Mouse (Mus musculus) embryonic facial prominence, embryonic 13.5 days (tissue): ENCODE measurements around the gene Oxct2a. TPM values are rescaled to one million over a fixed set of nuclear protein-coding genes. Genes with fewer than 3 reads are reported as not detected.
"Not testable (repeated sequence)": the region's sequence is repeated elsewhere in the genome, so short reads cannot be mapped to it uniquely, and the experiment has no call there.

Source experiments
- ATAC-seq: fragments of 200-750 bp; cut with Nextera tagmentation; 2 replicates; pipeline ENCODE4 v1.8.0; 2017; ENCODE audit warnings: low read depth; ENCODE audit not compliant: insufficient number of reproducible peaks, insufficient read depth, low FRiP score, low TSS enrichment
- H3K27ac ChIP-seq: fragments of 300-500 bp; sonication (generic); 2 replicates; pipeline ENCODE4 v1.5.1; 2015; ENCODE audit warnings: moderate library complexity, mild to moderate bottlenecking, inconsistent platforms
- H3K27me3 ChIP-seq: fragments of 300-500 bp; sonication (generic); 2 replicates; pipeline ENCODE4 v1.6.1; 2015; ENCODE audit warnings: mild to moderate bottlenecking, inconsistent platforms
- H3K36me3 ChIP-seq: fragments of 300-500 bp; sonication (generic); 2 replicates; pipeline ENCODE4 v1.6.1; 2015; ENCODE audit warnings: mild to moderate bottlenecking, inconsistent platforms
- H3K4me1 ChIP-seq: fragments of 300-500 bp; sonication (generic); 2 replicates; pipeline ENCODE4 v1.6.1; 2015; ENCODE audit warnings: inconsistent platforms
- H3K4me2 ChIP-seq: fragments of 300-500 bp; sonication (generic); 2 replicates; pipeline ENCODE4 v1.6.1; 2015; ENCODE audit warnings: moderate library complexity, mild to moderate bottlenecking, inconsistent platforms
- H3K4me3 ChIP-seq: fragments of 300-500 bp; sonication (generic); 2 replicates; pipeline ENCODE4 v1.5.1; 2015; ENCODE audit warnings: mild to moderate bottlenecking, inconsistent platforms
- H3K9ac ChIP-seq: fragments of 300-500 bp; sonication (generic); 2 replicates; pipeline ENCODE4 v1.6.1; 2015; ENCODE audit warnings: mild to moderate bottlenecking, inconsistent platforms
- H3K9me3 ChIP-seq: fragments of 300-500 bp; sonication (generic); 2 replicates; pipeline ENCODE4 v1.6.1; 2016; ENCODE audit warnings: inconsistent platforms
- WGBS: fragments of 180-500 bp; shearing (Covaris S2); methylation state at CpG from one replicate; pipeline ENCODE4 v1.1.7; 2015; ENCODE audit warnings: mixed read lengths; 5-methylcytosine and 5-hydroxymethylcytosine counted together
- polyA plus RNA-seq: library from polyadenylated mRNA; unstranded; fragments of >200 nt; fragmentation: Nextera tagmentation; extraction: Ambion mirVana; gene quantifications from 2 replicates; pipeline ENCODE4 v1.2.1, GENCODE M21; 2015

Oxct2a gene
- polyA plus RNA-seq, 1 experiment from 2014 or later, result not detected

DNA sequence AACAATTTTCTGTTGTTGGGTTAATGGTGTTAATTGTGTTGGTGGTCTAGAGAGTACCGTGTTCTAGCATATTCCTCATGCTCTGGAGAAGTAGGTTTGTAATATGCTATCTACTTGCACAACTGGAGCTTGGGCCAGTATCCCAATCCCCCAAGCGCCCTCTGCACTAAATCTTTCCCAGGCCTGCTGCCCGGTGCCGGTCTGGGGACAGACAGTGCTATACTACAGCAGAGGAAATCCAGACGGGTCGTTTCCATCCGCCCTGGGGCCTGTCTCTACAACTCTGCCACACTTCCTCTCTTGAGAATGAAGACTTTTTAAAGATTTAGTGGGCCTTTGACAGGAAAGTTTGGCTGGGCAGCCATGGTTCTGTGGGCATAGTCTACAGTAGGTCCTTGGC, 30.4 kb downstream of the Oxct2a start:
- no peaks in the 10 kb centered on the region for H3K9me3 ChIP-seq
- H3K27me3 ChIP-seq, result no peaks in the 10 kb centered on the region
- no peak overlapping the region for H3K4me3 ChIP-seq
- no peak overlapping the region for H3K4me2 ChIP-seq
- no peak for ATAC-seq
- no peak overlapping the region for H3K9ac ChIP-seq
- no peak overlapping the region for H3K27ac ChIP-seq
- H3K36me3 ChIP-seq, result peaks cover 94% of the 10 kb centered on the region
- WGBS, result 76% methylated on average over 7 of the region's 7 CpGs
- H3K4me1 ChIP-seq, result no peaks in the 10 kb centered on the region

DNA sequence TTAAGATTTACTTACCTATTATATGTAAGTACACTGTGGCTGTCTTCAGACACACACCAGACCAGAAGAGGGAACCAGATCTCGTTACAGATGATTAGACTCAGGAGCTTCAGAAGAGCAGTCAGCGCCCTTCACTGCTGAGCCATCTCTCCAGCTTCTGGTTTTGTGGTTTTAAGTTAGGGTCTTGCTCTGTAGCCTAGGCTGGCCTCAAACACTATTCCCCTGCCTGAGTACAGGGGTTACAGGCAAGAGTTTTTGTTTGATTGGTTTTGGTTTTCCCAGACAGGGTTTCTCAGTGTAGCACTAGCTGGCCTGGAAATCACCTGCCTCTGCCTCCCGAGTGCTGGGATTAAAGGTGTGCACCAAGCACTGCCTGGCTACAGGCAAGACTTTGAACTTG, 31.0 kb downstream of the Oxct2a start:
- Histone ChIP-seq H3K27me3 (no peaks in the 10 kb centered on the region), H3K4me2 (no peak overlapping the region), H3K9me3 (no peaks in the 10 kb centered on the region), H3K9ac (no peak overlapping the region), H3K4me1 (peaks cover 4% of the 10 kb centered on the region; the same call in 1 of the 2 replicates), H3K27ac (no peak overlapping the region), H3K36me3 (peaks cover 95% of the 10 kb centered on the region), H3K4me3 (no peak overlapping the region)
- 77% methylated on average over 3 of the region's 3 CpGs for WGBS
- no peak for ATAC-seq

DNA sequence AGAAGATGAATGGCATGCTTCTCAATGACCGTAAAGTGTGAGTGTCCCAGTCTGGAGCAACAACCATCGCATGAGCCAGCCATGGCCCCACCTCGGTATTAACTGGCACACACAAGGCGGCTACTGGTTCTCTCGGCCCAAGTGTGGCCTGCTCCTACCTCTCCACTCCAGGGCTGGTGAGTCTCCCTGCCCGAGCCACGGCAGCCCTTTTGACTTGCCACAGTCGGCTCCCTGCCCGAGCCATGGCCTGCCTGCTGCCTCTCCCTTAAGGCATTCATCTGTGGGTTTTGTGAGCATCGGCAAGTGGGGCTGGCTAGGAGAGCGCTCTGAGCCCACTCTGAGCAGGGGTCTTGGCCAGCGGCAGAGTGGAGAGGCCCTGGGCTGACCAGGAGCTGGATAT, 34.4 kb downstream of the Oxct2a start:
- Histone ChIP-seq H3K4me1 (peaks cover 26% of the 10 kb centered on the region), H3K9ac (no peak overlapping the region), H3K27ac (no peak overlapping the region), H3K4me3 (no peak overlapping the region), H3K4me2 (no peak overlapping the region), H3K27me3 (no peaks in the 10 kb centered on the region), H3K9me3 (no peaks in the 10 kb centered on the region), H3K36me3 (peaks cover 85% of the 10 kb centered on the region)
- WGBS, result 79% methylated on average over 12 of the region's 12 CpGs
- ATAC-seq, result no peak

DNA sequence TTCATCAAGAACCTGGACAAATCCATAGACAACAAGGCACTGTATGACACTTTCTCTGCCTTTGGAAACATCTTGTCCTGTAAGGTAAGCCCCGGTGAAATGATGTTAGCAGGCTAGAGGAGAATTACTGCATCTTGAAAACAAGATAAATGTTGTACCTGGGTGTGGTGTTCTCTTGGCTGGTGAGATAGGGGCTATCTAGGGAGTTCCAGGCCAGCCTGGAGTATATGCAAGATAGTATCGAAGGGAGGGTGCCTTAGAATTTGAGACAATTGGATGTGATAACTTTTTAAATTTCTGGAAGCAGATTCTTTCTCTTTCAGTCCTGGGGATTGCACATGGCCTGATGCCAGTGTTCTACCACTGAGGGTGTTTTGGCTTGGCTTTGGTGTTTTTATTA, 36.6 kb downstream of the Oxct2a start:
- H3K4me1 ChIP-seq, result peaks cover 30% of the 10 kb centered on the region
- 90% methylated on average over 2 of the region's 2 CpGs for WGBS
- no peak for ATAC-seq
- peaks cover 62% of the 10 kb centered on the region for H3K36me3 ChIP-seq
- no peak overlapping the region for H3K4me3 ChIP-seq
- H3K27ac ChIP-seq, result no peak overlapping the region
- no peaks in the 10 kb centered on the region for H3K9me3 ChIP-seq
- no peak overlapping the region for H3K9ac ChIP-seq
- H3K4me2 ChIP-seq, result no peak overlapping the region
- no peaks in the 10 kb centered on the region for H3K27me3 ChIP-seq

DNA sequence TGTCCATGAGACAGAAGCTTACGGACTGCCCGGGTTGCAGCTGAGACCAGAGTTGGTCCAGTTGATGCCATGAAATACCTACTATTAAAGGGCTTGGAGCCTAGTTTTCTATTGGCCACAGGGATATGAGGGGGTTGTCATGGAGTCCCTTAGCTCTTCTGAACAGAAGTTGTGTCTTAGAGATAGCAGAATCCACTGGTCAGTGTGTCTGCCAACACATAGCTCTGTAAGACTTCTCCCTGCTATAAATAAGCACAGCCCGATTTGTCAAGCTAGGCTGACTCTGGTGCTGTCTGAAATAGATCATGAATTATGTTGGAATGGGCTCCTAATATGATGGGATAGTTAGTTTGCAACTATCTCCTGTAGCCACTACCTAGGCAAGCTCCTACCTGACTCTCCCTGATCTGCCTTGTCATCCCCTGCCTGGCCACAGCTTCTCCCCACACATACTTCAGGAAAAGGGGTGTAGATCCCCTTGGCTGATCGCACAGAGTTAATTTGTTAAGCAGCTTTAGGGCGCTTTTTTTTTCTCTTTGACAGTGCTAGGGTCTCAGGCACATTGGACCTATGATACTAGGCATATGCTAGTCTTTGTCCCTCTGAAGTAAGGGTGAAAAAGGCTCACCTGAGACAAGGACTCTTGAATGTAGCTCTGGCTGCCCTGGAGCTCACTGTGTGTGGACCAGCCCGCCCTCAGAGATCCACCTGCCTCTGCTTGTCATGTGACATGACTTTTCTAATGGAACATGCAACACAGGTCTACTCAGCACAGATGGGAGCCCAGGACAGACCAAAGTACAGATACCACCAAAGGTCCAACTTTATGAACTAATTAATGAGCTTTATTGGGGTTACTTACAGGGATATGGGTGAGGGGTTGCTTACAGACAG, 38.5 kb downstream of the Oxct2a start:
- H3K4me3 ChIP-seq, result peak overlapping the region; percentile 58
- ATAC-seq, result no peak
- no peaks in the 10 kb centered on the region for H3K9me3 ChIP-seq
- peaks cover 30% of the 10 kb centered on the region for H3K4me1 ChIP-seq
- no peak overlapping the region for H3K27ac ChIP-seq
- H3K36me3 ChIP-seq, result peaks cover 47% of the 10 kb centered on the region
- no peaks in the 10 kb centered on the region for H3K27me3 ChIP-seq
- WGBS, result 72% methylated on average over 6 of the region's 6 CpGs
- H3K4me2 ChIP-seq, result peak overlapping the region; percentile 90
- H3K9ac ChIP-seq, result peak overlapping the region; percentile 77

DNA sequence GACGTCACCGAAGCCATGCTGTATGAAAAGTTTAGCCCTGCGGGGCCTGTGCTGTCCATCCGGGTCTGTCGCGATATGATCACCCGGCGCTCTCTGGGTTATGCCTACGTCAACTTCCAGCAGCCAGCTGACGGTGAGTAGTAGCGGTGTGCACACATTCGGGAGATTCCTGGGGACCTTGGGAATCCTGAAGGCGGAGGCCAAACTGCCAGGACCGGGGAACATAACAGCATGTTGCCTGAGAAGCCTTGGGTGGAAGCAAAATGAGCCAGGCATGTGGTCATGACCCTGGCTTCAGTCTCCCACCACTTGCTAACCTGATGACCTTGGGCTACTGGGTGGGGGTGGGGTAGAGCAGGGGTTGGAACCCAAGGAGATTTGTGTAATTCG, 39.8 kb downstream of the Oxct2a start:
- WGBS, result under 1% methylated on average over 15 of the region's 15 CpGs
- not testable (repeated sequence) for H3K9me3 ChIP-seq, ATAC-seq, H3K27me3 ChIP-seq, H3K27ac ChIP-seq
- Histone ChIP-seq H3K4me3 (peak overlapping the region; percentile 58), H3K4me2 (peak overlapping the region; percentile 90), H3K4me1 (peaks cover 30% of the 10 kb centered on the region), H3K36me3 (peaks cover 34% of the 10 kb centered on the region), H3K9ac (peak overlapping the region; percentile 77)

DNA sequence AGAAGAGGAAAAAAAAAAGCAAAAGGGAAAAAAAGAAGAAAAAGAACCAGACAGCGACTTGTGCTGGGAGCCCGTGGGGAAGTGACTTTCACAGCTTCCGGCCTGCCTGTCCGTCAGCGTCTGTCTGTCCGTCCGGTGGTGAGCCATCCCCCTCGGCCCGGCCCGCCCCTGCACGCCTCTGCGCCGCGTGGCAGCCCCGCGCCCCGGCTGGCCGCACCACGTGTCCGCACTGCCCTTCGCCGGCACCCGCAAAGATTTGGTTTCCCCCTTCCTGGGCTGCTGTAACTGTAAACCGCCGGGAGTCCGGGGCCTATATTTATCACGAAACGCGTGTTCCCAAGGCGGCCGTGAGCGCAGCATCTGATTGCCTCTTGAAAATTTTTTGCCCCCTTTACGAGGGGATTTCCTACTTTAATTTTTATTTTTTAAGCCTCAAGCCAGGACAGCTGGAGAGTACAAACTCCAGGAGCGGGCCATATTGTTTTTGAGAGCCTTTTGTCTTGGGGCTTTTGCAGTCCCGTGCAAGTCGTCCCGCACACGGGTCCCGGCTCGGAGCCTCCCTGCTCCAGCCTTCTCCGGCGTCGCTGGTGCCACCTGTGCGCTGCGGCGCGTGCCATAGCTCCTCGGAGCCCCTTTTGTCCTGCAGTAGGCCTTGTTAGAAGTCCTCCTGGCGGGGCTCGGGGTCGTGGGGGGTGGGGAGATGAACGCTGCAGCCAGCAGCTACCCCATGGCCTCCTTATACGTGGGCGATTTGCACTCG, 40.3 kb downstream of the Oxct2a start:
- H3K9ac ChIP-seq, result peak overlapping the region; percentile 77
- ATAC-seq, H3K27me3 ChIP-seq, H3K9me3 ChIP-seq: not testable (repeated sequence)
- H3K4me1 ChIP-seq, result peaks cover 30% of the 10 kb centered on the region
- H3K4me3 ChIP-seq, result peak overlapping the region; percentile 58
- under 1% methylated on average over 44 of the region's 55 CpGs for whole genome bisulfite sequencing
- 0 out of 2 replicates have a peak overlapping the region, but pooled peaks have one; percentile 33 for H3K27ac ChIP-seq
- H3K4me2 ChIP-seq, result peak overlapping the region; percentile 90
- H3K36me3 ChIP-seq, result peaks cover 28% of the 10 kb centered on the region

DNA sequence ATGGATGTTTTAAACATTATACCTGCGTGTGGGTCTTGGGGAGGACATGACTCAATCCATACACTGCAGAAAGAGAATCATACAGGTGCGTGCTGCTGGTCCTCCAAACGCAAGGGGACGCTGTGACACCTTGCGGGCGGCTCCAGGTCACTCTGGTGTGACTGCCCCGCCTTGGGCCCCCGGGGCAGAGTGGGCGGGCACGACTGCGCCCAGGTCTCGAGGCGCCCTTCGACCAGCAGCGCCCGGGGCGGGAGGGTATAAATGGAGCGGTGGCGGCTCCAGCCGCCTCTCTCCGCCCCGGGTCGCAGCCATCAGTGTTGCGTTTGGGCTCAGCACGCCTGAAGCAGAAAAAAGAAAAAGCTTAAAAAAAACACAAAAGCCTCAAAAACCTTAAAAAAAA, 40.9 kb downstream of the Oxct2a start:
- H3K27ac ChIP-seq, result peak overlapping the region; percentile 62; the same call in 1 of the 2 replicates
- 2% methylated on average over 25 of the region's 25 CpGs for WGBS
- peaks cover 23% of the 10 kb centered on the region for H3K36me3 ChIP-seq
- peak overlapping the region; percentile 58 for H3K4me3 ChIP-seq
- H3K4me2 ChIP-seq, result peak overlapping the region; percentile 90
- H3K9me3 ChIP-seq, result no peaks in the 10 kb centered on the region
- peaks cover 27% of the 10 kb centered on the region for H3K4me1 ChIP-seq
- no peaks in the 10 kb centered on the region for H3K27me3 ChIP-seq
- ATAC-seq, result peak; percentile 88
- H3K9ac ChIP-seq, result peak overlapping the region; percentile 77

DNA sequence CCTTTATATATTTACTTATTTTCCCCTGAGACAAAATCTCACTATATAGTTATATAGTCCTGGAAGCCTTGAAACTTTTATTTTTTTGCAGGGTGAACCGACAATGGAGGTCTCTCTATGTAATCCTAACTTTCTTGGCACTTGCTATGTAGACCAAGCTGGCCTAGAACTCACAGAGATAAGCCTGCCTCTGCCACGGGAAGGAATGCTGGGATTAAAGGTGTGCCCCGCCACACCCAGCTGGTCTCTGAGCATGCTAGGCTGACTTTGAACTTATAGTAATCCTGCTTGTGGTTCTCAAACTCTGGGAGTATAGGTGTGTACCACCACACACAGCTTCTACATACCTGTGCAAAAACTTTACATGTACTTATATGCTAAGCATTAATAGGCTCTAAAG, 43.3 kb downstream of the Oxct2a start:
- Histone ChIP-seq H3K36me3 (peaks cover 2% of the 10 kb centered on the region; the same call in 1 of the 2 replicates), H3K4me3 (no peak overlapping the region), H3K4me2 (no peak overlapping the region), H3K9me3 (no peaks in the 10 kb centered on the region), H3K9ac (no peak overlapping the region), H3K4me1 (peaks cover 15% of the 10 kb centered on the region), H3K27me3 (no peaks in the 10 kb centered on the region), H3K27ac (no peak overlapping the region)
- WGBS, result 76% methylated on average over 3 of the region's 3 CpGs
- no peak for ATAC-seq
